Mouse (Mus musculus) lung, embryonic 14.5 days (tissue): Measurements from ENCODE around the gene Hoxc5. TPM values are rescaled to one million over a fixed set of nuclear protein-coding genes. Genes with fewer than 3 reads are reported as not detected.

ENCODE experiments used
- ATAC-seq: fragments of 200-750 bp; cut with Nextera tagmentation; 2 replicates; pipeline ENCODE4 v1.8.0; 2017; ENCODE audit warnings: mild to moderate bottlenecking, moderate TSS enrichment, moderate library complexity; ENCODE audit not compliant: insufficient read depth
- DNase-seq: peaks from one replicate; pipeline ENCODE4 v3.0.0-alpha.2; 2015
- H3K27ac ChIP-seq: fragments of 300-500 bp; sonication (generic); 2 replicates; pipeline ENCODE4 v1.5.1; 2014; ENCODE audit warnings: low read depth, mild to moderate bottlenecking, moderate library complexity
- H3K27me3 ChIP-seq: fragments of 300-500 bp; sonication (generic); 2 replicates; pipeline ENCODE4 v1.6.1; 2014; ENCODE audit warnings: low read length, control low read depth; ENCODE audit not compliant: insufficient read depth
- H3K36me3 ChIP-seq: fragments of 300-500 bp; sonication (generic); 2 replicates; pipeline ENCODE4 v1.6.1; 2014; ENCODE audit warnings: control low read depth; ENCODE audit not compliant: insufficient read depth
- H3K4me1 ChIP-seq: fragments of 300-500 bp; sonication (generic); 2 replicates; pipeline ENCODE4 v1.6.1; 2014; ENCODE audit warnings: antibody characterized with exemption, control low read depth; ENCODE audit not compliant: insufficient read depth
- H3K4me2 ChIP-seq: fragments of 300-500 bp; sonication (generic); 2 replicates; pipeline ENCODE4 v1.6.1; 2014; ENCODE audit warnings: mild to moderate bottlenecking
- H3K4me3 ChIP-seq: fragments of 300-500 bp; sonication (generic); 2 replicates; pipeline ENCODE4 v1.5.1; 2014; ENCODE audit warnings: low read depth, low read length
- H3K9ac ChIP-seq: fragments of 300-500 bp; sonication (generic); 2 replicates; pipeline ENCODE4 v1.6.1; 2014
- H3K9me3 ChIP-seq: fragments of 300-500 bp; sonication (generic); 2 replicates; pipeline ENCODE4 v1.6.1; 2016; ENCODE audit warnings: low read depth, low read length, control low read depth
- CTCF ChIP-seq: IDR thresholded peaks from 2 replicates; pipeline ENCODE4 v1.5.1; 2016; ENCODE audit warnings: antibody characterized with exemption, low read depth
- WGBS: fragments of 180-500 bp; shearing (Covaris S2); extraction: QIAGEN DNeasy Blood & Tissue Kit; methylation state at CpG from one replicate; pipeline ENCODE4 v1.1.7; 2014; 5-methylcytosine and 5-hydroxymethylcytosine counted together
- polyA plus RNA-seq: library from polyadenylated mRNA; unstranded; fragments of >200 nt; fragmentation: Nextera tagmentation; extraction: Ambion mirVana; gene quantifications from 2 replicates; pipeline ENCODE4 v1.2.1, GENCODE M21; 2014

The Hoxc5 gene
- polyA plus RNA-seq, 1 experiment from 2014 or later = 0.62 TPM

DNA sequence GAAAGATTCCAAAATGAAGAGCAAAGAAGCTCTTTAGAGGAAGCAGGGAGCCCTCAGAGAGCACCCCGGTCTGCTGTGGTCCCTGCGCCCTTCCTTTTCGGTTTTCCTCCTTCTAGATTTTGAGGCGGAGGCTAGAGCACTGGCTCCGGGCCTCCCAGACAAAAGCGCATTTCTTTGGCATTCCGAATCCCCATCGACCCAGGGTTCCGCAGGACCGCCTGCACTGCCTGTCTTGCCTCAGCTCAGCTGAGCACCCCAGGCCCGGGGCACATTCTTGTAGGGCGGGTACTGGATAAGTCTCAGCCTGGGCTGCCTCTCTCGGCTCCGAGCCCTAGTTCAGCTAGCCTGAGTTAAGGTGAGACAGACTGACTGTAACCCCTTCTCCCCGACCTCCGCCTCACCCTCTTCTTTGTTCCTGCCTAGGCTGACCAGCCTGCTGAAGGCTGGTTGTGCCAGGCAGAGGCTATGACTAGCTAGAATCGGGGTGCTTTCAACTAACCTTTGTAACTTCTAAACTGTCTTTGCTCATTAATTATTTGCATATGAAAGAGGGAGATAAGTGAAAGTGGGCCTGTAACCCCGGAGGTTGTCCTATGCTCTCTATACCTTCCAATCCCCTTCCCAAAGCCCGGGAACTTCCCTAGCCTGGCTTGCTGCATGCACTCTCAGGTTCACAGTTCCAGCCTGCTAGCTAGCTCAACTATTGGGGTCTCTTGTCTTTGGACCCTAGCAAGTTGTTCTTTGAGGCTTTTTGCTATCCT, 48.3 kb downstream of the Hoxc5 start:
- Histone ChIP-seq H3K4me2 (peak overlapping the region; percentile 62), H3K27ac (no peak overlapping the region), H3K9ac (peak overlapping the region; percentile 36; the same call in 1 of the 2 replicates), H3K36me3 (no peaks in the 10 kb centered on the region), H3K9me3 (no peaks in the 10 kb centered on the region), H3K4me1 (no peaks in the 10 kb centered on the region), H3K4me3 (peak overlapping the region; percentile 32), H3K27me3 (peaks cover 97% of the 10 kb centered on the region)
- no peak for DNase-seq
- 17% methylated on average over 19 of the region's 19 CpGs for WGBS
- no peak for TF ChIP-seq CTCF
- ATAC-seq = no peak

DNA sequence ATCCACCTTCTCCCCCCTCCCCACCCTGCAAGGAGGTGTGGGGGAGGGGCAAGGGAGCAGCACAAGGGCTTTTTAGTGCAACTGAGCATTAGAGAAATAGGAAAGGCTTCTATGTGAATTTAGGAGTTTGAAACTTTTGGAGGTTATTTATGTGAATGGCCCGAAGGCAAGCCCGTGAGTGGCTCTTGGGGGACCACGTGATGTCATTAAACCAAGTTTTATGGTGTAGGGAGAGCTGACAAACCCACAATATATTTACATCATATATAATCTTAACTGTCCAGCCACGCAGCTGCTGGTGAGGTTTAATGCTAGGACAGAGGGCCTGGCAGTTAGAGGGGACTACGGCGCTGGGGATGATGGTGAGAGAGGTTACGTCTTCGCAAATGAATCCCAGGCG, 51.4 kb downstream of the Hoxc5 start, which contains the start of gene Hoxc4:
Gene Hoxc4 (plus strand): TSS at position 299 of the 400 bp plus-strand sequence.
- peaks cover 96% of the 10 kb centered on the region for H3K27me3 ChIP-seq
- H3K36me3 ChIP-seq = no peaks in the 10 kb centered on the region
- 28% methylated on average over 9 of the region's 9 CpGs for WGBS
- H3K9ac ChIP-seq = no peak within 1 kb of the TSS
- ATAC-seq (no peak), DNase-seq (no peak)
- H3K27ac ChIP-seq = no peak within 1 kb of the TSS
- H3K4me2 ChIP-seq = no peak within 1 kb of the TSS
- no peaks in the 10 kb centered on the region for H3K9me3 ChIP-seq
- no peak for TF ChIP-seq CTCF
- no peak within 1 kb of the TSS for H3K4me3 ChIP-seq
- no peaks in the 10 kb centered on the region for H3K4me1 ChIP-seq

DNA sequence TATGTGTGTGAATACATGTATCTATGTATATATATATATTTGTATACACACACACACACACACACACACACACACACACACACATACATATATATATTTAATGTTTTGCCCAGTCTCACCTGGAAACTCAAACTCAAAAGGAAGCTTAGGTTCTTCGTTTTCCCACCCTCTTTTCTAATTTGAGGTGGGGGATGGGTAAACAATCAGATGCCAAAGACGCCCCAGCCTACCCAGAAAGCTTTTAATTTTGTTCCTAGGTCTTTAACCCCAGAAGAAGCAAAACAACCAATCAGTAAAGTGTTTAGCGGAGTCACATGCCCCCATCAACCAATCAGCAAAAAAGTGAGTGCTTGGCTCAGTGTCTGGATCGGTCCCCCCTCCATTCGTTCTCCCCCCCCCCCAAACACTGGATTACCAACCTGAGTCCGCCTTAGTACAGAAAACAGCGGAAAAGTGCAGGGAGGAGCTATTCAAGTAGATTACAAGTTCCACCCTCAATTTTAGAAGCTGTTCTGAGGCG, 53.7 kb downstream of the Hoxc5 start:
- DNase-seq = no peak
- no peaks in the 10 kb centered on the region for H3K4me1 ChIP-seq
- no peak overlapping the region for H3K4me3 ChIP-seq
- no peak for ATAC-seq
- no peak for TF ChIP-seq CTCF
- peaks cover 96% of the 10 kb centered on the region for H3K27me3 ChIP-seq
- no peak overlapping the region for H3K9ac ChIP-seq
- peak overlapping the region; percentile 25 for H3K4me2 ChIP-seq
- no peaks in the 10 kb centered on the region for H3K9me3 ChIP-seq
- no peak overlapping the region for H3K27ac ChIP-seq
- no peaks in the 10 kb centered on the region for H3K36me3 ChIP-seq
- 4% methylated on average over 8 of the region's 8 CpGs for WGBS

DNA sequence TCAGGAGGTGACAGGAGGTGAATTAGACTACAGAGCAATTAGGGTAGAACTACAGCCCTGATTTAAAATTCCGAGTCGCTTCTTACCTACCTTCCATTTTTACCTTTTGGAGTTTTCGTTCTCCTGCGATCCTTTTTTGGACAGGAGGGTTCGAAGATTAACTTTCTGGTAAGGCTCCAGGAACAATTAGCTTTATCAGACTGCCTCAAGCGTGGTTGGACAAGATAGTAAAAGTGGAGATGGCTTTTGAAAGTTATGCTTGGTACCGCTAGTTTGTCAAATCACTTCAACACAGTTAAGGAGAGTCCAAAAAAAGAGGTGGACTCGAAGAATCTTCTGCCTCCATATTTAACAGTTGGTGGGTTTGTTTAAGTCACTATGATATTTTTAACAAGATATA, 54.3 kb downstream of the Hoxc5 start:
- H3K4me2 ChIP-seq = peak overlapping the region; percentile 25

DNA sequence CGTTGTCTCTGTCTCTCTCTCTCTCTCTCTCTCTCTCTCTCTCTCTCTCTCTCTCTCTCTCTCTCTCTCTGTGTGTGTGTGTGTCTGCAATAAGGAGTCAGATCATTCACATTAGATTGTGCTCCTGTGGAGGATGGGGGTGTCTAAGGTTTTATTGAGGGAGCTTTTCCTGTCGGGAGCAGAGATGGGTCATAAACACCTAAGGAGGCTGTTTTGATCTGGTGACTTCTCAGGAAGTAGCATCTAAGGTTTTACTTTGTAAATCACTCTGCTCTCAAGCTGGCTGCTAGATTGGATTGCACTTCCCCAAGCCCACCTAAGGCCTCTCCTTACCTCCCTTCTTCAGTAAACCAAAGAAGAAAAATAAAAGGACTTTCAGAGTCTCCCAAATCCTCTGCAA, 56.9 kb downstream of the Hoxc5 start:
- no peak for TF ChIP-seq CTCF
- Histone ChIP-seq H3K36me3 (no peaks in the 10 kb centered on the region), H3K9ac (no peak overlapping the region), H3K4me3 (no peak overlapping the region), H3K9me3 (no peaks in the 10 kb centered on the region), H3K4me2 (no peak overlapping the region), H3K27ac (no peak overlapping the region), H3K27me3 (peaks cover 98% of the 10 kb centered on the region), H3K4me1 (no peaks in the 10 kb centered on the region)
- ATAC-seq = no peak
- 7% methylated on average over 2 of the region's 2 CpGs for WGBS
- DNase-seq = no peak

More for the DNA sequence above, 54.3 kb downstream of the Hoxc5 start:
- Histone ChIP-seq H3K27ac (no peak overlapping the region), H3K36me3 (no peaks in the 10 kb centered on the region), H3K4me1 (no peaks in the 10 kb centered on the region), H3K9ac (no peak overlapping the region), H3K4me3 (no peak overlapping the region), H3K9me3 (no peaks in the 10 kb centered on the region), H3K27me3 (peaks cover 96% of the 10 kb centered on the region)
- ATAC-seq (no peak), DNase-seq (no peak)
- TF ChIP-seq CTCF = no peak
- WGBS = 11% methylated on average over 8 of the region's 8 CpGs

DNA sequence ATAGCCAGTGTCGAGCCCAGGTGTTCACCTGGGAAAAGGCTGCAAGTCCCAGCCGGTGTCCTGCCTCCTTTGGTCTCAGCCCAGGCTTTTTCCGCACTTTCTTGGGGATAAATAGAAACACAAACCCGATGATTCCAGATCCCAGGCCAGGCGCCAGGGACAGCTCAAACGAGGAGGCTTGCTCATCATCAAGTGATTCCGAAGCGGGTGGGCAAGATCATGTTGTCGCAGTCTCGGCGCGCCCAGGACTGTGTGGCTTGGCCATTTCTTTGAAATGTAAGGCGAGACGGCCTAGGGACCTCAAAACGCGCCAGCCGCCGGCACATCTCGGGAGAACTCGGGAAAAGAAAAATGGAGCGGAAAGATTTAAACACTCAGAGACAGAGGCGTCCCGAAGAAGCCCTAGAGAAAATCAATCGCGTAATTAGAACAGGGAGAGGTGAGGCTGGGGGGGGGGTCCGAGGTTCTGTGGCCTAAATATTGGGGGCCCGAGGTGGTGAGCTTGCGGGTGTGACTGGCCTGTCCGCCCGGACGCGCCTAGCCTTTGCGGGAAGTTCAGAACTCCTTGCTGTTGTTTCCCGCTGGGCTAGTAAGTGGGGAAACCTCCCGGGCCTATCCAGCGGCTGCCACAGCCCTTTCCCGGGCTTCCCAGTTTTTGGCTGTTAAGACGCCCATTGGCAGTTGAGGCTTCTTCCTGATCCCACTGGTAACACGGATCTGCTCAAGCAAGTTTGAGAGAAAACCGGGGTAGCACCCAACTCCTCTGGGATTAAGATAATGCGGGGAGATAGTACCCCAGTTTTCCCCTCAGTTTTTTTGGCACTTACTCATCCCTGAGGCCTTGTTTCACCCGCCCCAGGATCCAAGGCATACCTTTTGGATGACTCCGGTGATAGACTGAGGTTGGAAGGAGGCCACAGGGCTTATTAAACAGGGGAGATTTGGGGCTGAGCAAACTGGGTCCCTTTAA, 60.3 kb downstream of the Hoxc5 start:
- peak overlapping the region; percentile 14 for H3K4me3 ChIP-seq
- H3K4me1 ChIP-seq = no peaks in the 10 kb centered on the region
- no peak overlapping the region for H3K27ac ChIP-seq
- H3K4me2 ChIP-seq = peak overlapping the region; percentile 35
- H3K9me3 ChIP-seq = no peaks in the 10 kb centered on the region
- no peak for TF ChIP-seq CTCF
- peaks cover 96% of the 10 kb centered on the region for H3K27me3 ChIP-seq
- no peaks in the 10 kb centered on the region for H3K36me3 ChIP-seq
- 8% methylated on average over 43 of the region's 43 CpGs for WGBS
- no peak overlapping the region for H3K9ac ChIP-seq
- DNase-seq (no peak), ATAC-seq (no peak)
